Mouse (Mus musculus) frontal cortex, postnatal 25 days (tissue): ENCODE results near the gene Gm9821.

Experiments
- DNase-seq, 2 experiments: peaks; one replicate each; pipeline ENCODE4 v3.0.0; 2022; ENCODE audit warnings: low spot score in 2 of 2

Gm9821 gene

DNA sequence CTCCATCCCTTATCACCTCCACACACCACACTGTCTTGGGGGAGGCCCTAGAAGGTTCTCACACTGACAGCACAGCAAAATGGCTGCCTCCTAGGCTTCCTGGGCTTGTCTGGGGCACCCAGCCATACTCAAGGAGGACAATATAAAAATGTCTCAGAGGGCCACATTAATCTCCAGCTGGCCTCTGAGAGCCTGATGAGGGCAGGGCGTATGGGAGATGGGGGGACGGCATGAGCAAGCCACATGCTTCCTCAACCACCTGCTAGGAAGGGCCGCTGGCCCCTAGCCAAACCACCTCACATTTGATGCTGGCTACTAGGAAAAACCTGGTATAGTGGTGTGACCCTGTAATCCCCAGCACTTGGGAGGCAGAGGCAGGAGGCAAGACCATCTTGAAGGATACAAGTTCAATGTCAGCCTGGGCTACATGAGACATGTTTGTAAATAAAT, 3.3 kb downstream of the Gm9821 start:
- DNase-seq, result no peak

DNA sequence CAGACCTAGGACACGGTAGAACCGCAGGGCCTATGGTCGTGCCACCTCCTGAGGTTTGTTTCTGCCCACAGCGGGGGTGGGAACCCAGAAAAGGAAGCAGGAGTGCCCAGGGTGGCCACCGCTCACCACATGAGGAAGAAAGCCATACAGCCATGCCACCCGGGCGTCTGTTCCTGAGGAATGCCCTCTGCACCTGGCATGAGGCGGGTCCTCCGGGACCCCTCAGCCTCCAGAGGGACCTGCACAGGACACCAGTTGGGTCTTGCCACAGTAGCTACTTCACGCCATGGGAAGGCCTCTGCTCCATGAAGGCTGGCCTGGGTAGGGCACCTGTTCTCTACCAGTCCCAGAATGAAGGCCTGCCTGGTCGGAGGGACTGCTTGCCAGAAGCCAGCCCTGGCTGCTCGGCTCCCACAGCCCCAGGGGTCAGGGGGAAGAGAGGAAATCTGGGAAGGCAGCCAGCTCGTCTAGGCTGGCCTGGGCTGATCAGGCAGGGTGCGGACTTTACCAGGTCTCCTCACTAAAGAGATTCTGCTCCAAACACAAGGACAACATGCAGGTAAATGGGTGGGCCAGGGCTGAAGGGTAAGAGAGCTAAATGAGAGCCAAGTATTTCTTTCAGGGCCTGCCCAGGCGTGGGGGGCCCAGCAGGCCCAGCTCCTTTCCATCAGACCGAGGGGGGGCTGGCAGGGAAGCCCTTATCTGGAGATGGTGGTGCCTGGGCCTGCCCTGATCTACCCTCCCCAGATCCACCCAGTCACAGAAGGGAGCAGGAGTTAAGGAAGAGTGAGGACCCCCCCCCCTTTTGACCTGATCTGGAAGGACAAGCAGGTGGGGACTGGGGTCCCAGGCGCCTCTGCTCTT, 4.1 kb downstream of the Gm9821 start:
- no peak for DNase-seq

DNA sequence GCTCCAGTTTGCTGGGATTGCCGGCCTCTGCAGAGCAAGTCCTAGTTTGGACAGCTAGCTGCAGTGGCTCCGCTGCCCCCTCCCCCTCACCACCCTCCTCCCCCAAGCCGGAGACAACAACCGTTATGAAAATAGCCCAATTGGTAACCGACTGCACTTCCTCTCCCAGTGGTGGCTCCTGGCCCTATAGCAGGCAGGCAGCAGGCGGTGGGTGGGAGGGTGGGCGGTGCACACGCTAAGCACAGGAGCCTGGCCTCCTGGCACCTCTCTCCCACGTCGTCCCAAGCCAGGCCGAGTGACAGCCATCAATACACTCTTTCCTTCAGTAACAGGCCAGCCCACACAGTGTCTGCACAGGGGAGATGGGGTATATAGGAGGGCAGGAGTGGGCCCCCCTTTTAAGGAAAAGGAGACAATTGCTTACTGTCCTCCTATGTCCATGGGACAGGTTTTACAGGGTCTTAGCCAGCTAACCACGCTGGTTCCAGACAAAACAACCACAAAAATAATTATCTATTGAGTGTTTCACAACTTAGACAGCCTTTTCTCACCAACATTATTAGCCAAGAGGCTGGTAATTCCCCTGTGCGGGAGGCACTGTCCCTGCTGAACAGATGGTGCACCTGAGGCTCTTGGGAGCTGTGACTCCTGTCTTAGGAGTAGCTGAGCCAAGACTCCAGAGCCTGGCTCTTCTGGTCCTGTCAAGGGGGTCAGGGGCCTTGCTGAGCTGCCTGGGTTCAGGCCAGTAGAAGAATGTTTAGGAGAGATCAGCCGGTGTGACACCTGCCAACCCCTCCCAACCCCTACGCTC, 5.0 kb downstream of the Gm9821 start:
- no peak for DNase-seq

DNA sequence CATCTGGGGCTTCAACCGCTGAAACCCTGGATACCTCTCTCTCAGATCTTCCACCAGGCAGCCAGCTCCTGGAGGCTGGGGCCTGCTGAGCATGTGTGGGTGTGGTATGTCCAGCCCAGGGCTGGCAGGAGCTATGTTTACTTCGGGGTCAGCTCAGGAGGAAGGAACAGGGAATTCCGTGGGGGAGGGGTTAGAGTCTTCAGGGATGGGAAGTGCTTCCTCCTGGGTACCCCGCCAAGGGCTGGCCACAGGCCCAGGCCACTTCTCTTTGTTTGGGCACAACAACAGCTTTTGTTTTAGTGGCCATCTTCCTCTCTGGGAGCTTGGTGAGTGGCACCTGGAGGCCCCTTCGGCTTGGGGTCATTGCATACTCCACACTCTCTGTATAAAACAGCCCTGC, 8.3 kb downstream of the Gm9821 start:
- DNase-seq, result no peak

DNA sequence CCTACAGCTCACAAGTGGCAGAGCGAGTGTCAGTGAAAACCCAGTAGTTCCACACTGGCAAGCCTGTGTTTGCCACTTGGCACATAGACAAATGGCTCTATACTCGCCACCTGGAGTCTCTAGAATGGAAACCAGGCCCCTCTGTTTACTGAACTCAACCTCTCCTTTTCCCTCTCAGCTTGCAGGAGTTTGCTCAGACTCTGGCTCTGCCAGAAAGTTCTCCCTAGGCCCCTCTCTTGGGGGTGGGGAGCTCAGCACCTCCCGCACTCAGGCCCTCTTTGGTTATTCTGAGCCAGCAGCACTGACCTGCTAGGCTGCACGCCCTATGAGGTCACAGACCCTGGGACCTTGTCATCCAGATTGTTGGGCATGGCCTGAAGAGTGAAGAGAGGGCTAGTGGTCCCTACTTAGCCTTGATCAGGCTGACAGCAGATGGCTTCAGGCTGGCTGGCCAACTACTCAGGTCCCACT, 9.7 kb downstream of the Gm9821 start:
- no peak for DNase-seq

DNA sequence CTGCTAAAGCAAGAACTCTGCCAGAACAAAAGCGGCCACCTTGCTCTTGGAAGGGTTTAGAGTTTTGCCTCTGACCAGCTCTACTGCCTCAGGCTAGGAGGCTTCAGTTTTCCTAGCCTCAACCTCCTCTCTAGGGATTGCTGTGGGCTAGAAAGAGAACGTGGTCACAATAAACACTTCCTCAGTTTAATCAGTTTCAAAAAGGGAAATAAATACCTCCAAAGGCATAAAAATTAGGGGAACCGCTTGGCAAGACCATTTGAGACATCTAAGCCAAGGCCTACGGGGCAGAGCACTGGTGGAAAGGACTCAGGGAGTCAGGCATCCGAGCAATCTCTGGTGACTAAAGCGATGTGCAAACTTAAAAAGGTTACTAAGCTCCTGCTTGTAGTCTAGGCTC, 10.4 kb downstream of the Gm9821 start:
- DNase-seq, result no peak

DNA sequence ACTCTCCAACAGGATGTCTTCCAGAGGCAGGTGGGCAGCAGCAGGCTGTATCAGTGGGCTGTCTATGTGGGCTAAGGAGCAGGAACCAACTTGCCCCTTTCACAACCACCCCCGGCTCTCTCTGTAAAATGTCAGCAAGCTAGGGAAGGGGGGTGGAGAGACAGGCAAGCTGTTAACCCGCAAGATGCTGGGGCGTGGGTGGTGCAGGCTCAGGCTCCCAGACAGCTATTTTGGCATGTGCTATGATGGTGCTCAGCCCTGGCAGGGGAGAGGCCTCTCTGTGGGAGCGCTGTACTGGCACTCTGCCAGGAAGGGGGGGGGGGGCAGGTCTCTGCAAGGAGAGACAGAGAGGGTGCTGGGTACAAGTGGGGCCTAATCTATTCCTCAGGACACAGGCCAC, 11.6 kb downstream of the Gm9821 start:
- no peak for DNase-seq

DNA sequence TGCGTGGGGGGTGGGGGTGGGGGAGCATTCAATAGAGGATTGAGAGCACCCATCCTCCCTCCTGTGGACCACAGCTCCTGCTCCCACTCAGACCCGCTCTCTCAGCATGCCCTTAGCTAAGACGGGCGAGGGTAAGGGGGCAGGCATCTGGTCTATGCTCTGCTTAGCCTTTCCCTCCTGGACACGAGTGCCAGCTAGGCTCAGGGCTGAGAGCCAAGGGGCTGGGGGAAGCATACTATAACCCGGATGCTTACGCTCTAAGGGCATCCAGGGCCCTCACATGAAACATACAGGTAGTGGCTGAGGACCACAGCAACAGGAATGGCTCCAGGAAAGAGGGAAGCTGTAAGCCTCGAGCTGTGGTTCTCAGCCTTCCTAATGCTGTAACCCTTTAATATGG, 12.5 kb downstream of the Gm9821 start:
- DNase-seq, result no peak

DNA sequence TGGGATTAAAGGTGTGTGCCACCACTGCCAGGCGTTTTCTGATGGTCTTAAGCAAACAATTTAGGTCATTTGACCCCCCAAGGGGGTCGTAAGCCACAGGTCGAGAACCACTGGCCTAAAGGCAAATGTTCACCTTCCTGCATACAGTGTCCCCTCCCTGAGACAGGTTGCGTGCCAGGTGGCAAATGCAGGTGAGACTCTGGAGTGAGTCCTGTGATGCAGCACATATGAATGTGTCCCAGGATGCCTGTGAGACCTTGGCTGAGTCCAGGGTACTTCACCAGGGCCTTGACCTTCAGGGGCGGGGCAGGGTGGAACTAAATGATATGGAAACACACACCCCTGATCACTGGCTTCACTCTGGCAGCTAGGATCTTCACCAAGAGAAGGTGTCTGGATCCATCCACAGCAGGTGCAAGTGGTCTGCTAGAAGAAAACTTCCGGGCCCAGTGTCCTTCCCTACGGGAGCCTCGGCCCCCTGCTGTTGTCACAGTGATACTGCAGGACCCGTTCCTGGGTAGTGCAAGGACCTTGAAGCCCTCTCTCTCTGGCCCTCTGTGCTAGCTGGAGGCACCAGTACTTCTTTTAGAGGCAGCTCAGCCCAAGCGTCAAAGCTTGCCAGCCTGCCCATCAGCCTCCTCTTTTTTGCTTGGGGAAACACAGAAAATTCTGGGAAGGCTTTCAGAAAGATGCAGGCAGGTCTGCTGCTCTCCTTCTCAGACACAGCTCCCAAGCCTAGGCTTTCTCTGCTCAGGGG, 13.4 kb downstream of the Gm9821 start:
- no peak for DNase-seq

DNA sequence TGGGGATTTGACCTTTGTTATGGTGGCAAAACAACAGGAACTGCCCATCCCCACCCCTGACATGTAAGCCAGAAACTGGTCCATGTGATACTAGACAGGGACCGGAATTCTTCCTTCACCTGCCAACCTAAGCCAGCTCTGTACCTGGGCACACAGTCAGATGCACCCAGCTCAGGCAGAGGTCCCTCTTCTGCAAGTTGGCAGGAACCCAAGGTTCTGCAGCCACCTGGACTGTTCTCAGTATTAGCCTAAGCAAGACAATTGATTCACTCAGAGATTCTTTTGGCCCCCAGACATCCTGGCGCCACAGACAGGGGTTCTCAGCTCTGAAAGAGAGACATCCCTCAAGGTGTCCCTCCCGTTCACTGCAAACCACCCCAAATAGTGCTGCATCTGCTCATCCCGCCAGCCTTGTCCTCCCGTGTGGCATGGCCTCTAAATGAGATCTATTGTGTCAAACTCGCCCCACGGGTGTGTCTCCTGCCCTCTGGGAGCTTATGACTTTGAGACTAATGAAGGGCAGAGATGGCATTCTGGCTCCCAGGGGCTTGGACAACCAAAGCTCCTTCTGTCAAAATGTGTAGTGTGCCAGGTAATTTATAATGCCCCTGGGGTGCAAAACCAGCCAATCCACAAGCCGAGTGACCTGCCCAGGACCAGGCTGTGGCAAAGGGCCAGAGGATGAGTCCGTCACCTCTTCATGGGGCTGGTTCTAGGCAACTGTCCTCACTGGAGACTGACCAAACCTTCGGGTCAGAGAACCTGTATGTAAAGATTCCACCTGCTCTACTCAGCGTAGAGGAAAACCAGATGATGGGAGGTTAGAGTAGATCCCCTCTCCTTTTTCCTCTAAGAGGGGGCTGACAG, 14.3 kb downstream of the Gm9821 start:
- no peak for DNase-seq

DNA sequence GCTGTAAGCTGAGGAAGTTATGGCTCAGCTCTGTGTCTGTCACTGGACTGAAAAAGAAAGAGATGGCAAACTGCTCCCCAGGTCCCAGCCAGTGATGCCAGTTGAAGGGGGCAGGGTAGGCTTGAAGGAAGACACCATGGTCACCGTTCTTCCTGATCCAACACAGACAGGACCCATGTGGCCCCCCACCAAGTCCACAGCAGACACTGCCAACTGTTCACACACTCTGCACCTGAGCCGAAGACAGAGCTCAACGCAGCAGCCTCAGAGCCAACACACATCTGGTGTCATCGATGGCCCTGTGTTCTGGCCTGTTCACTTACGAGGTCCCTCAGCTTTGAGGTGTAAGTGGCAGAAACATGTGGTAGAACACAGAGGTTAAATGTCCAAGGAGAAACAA, 15.0 kb downstream of the Gm9821 start:
- DNase-seq, result no peak

DNA sequence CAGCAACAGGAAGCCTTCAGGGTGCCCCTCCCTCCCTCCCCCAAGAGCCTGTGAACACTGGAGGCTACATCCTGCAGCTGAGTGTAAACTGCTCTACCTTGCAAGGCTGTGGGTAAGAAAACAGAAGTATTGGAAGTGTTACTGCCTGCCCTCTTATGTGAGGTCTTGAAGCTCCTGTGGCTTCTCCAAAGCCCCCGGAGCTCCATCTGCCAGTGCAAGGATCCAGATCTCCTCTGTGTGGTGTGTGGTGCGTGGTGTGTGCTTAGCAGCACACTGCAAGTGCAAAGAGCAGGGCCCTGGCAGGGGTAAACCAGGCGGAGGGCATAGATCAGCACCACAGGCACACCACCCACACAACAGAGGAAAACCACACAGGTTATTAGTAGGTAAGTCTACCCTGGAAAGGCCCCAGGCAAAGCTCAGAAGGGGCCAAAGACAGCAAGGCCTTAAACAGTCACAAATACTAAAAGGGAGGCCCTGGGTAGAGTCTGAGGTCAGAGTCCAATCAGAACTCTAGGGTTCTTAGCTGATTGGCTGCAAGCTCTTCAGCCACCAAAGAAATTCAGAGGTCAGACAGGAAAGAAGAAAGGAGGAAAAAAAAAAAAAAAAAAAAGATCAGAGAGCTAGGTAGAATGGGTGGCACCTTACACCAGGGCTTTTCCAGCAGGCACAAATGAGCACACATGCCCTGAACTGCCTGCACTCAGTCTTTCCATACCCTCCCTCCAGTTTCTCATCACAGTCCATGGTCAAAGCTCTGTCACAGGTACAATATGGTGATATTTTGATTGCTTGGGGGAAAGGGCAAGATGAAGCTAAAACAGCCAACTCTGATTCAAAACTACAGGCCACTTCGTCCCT, 16.6 kb downstream of the Gm9821 start:
- DNase-seq, result no peak

DNA sequence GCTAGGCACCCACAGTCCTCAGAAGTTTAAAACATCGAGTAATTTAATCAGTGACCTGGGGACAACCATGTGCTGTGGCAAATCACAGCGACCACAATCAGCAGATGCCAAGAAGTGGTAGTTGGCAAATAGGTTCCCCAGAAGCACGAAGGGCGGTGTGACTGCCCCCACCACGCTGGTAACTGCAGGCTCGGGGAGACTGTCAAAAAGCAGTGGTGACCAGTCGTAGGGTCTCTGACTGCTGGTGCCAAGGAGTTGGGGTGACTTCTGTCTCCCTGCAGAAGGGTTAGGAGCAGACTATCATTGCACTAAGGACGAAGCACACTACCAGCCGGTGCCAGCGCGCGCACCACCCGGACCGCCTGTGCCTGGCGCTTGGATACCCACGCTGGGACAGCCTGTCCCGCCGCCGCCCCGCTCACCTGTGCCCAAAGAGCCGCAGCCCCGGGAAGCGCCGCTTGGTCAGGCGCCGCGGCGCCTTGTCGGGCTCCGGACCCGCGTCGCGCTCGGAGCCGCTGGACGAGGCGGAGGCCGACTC, 17.4 kb downstream of the Gm9821 start:
- DNase-seq, result no peak

DNA sequence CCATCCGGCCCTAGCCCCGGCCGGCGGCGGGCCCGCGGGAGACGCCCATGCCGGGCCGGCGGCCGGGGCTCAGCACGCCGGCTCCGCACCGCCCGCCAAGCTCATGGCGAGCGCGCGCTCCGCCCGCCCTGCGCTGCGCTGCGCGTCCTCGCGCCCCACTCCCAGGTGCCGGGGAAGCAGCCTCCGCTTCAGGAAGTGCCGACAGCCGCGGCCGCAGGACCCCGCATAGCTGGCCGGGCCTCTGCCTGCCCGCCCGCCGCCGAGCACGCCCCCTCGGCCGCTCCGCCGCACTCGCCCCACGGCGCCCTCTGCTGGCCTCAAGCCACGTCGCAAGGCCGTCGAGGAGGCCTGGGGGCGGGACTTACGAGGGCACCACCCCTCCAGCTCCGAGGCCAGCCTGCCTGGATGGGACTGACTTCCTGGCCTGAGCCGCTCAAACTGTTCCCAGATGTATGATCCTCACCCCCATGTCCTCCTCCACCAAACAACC, 18.0 kb downstream of the Gm9821 start:
- peak; percentile 89 to 90 for DNase-seq

DNA sequence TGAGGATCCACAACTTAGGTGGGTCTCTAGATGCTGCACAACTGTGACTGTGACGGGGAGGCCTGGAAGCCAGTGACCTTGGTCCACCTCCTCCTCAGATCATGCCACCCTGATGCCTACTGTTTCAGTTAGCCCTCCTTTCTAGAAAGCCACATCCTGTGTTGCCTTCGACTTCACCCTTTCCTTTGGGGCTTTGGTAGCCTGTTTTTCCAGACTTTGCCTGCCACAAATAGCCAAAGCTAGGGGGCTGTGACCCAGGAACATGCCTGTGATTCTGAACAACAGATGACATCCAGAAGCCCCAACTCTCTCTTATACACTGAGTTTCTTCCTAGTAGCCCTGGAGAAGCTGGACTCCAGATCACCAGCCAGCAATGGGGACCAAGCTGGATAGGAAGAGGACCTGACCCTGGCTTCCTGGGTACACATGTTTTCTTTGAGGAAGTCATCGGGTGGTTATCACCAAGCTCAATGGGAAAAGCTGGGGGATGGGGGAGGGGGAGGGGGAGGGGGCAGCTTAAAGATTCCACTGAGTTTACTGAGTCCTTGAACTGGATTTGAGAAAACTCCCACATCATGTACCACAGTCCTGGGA, 19.2 kb downstream of the Gm9821 start:
- no peak for DNase-seq

DNA sequence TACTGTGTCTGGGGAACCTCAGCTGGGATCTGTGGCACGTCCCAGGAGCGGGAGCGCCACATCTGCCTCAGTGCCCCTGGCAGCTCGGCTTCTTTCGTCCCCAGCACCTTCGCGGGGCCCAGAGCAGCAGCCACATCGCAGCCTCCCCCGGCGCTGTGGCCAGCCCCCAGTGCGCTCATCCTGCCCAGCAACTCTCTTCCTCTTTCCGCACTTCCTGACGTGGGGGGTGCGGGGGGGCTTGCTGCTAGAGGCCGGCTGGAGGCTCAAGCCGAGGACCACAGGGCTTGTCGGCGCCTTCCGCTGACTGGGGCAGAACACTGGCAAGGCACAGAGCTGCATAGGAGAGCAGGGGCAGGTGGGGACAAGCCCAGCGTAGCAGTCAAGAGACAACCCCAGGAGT, 19.9 kb downstream of the Gm9821 start:
- no peak for DNase-seq

DNA sequence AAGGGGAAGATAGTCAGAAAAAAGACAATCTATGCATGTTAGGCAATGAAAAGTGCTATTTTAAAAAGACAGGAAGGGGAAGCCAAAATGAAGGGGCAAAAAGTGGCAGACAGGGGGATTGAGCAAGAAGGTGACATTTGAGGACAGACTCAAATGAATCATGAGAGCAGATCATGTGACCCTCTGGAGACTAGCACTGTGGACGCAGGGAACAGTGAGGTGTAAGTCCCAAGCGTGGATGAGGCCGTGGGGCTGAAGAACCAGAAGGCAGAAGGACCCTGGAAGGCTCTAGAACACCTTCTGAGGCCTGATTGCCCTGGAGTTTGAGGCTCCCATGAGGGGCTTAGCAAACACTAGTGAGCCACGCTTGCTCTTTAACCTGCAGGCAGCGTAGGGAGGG, 20.9 kb downstream of the Gm9821 start:
- DNase-seq, result no peak

DNA sequence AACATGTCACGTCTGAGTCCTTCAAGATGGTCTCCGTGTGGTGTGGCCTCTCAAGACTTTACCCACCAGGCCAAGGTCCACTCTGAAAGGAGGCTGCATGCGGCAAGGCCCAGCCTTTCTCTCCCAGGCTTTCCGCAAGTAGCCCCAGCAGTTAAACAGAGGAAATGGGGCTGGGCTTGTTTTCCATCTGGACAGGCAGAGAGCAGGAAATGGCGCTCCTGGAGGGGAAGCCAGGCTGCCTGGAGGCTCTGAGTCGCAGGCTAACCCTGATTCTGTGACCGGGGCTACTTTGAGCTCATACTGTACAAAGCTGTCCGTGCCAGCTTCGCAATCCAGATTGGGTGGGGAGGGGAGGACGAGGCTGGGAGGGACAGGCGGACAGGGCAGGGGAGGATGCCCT, 22.5 kb downstream of the Gm9821 start:
- DNase-seq, result no peak
